Mouse (Mus musculus): Measurements from ENCODE around the gene Lrch3.
A peak's percentile ranks its signal among the peaks of the same experiment; 100 is the strongest.
"Not testable (repeated sequence)": the region's sequence is repeated elsewhere in the genome, so short reads cannot be mapped to it uniquely, and the experiment has no call there.

Lrch3 gene

GRCm38 (mm10) chr16:33056786-33057185, 142.9 kb downstream of the Lrch3 start:
- DNase-seq: no peak

- DNase-seq: no peak
Observed at GRCm38 (mm10) chr16:33058033-33058432, 144.1 kb downstream of the Lrch3 start.

- not testable (repeated sequence) for DNase-seq
Observed at GRCm38 (mm10) chr16:33058656-33059055, 144.8 kb downstream of the Lrch3 start.

GRCm38 (mm10) chr16:33059471-33059870, 145.6 kb downstream of the Lrch3 start:
- no peak for DNase-seq

- no peak for DNase-seq
Observed at GRCm38 (mm10) chr16:33060926-33061325, 147.0 kb downstream of the Lrch3 start.

GRCm38 (mm10) chr16:33061400-33061799, 147.5 kb downstream of the Lrch3 start:
- no peak for DNase-seq

- DNase-seq: peak; percentile 95
Observed at GRCm38 (mm10) chr16:33062024-33062681, 148.3 kb downstream of the Lrch3 start, which contains the start of gene Lmln. TSS of gene Lmln (plus strand) at chr16:33062521.

GRCm38 (mm10) chr16:33062682-33063131, 148.8 kb downstream of the Lrch3 start:
- DNase-seq: no peak

- DNase-seq: no peak
Observed at GRCm38 (mm10) chr16:33063267-33063666, 149.4 kb downstream of the Lrch3 start.

GRCm38 (mm10) chr16:33064636-33065035, 150.7 kb downstream of the Lrch3 start:
- DNase-seq: no peak

All from kidney, postnatal 14 days (tissue).